Mouse (Mus musculus) cerebellum, adult 2 months (tissue): ENCODE results near the gene Gna13.

Experiments
- CTCF ChIP-seq: fragments of 200-500 bp; IDR thresholded peaks from 2 replicates; pipeline ENCODE4 v1.5.1; 2011; ENCODE audit warnings: low read depth, mild to moderate bottlenecking, control low read depth, low read length, moderate library complexity, borderline replicate concordance; ENCODE audit not compliant: insufficient read depth
- POLR2A ChIP-seq: fragments of 200-500 bp; IDR thresholded peaks from 2 replicates; pipeline ENCODE4 v1.6.1; 2011; ENCODE audit warnings: low read length, control low read depth, borderline replicate concordance; ENCODE audit not compliant: insufficient read depth

DNA sequence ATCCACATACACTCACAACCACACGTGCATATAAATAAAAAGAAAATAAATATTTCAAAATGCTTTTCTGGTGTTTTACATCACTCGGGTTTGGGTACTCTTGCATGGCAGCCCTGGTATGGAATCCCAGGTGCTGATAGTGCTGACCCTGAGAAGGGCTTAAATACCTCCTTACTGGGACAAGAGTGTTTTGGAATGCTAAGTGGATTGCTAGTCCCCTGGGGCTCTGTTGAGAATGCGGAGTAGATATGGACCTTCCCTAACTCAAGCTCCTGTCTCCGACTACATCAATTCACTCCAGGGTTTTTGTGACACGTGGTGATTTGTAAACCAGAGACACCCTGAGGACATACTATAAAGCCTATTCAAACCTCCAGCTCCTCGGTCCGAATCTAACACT is 19.1 kb upstream of the Gna13 start:
- TF ChIP-seq POLR2A (no peak), CTCF (no peak)
